Mouse (Mus musculus) lung, embryonic 14.5 days (tissue): ENCODE data around the gene Hist1h3f. TPM values are rescaled to one million over a fixed set of nuclear protein-coding genes. Genes with fewer than 3 reads are reported as not detected.
A peak's percentile ranks its signal among the peaks of the same experiment; 100 is the strongest.
"Not testable (repeated sequence)": the region's sequence is repeated elsewhere in the genome, so short reads cannot be mapped to it uniquely, and the experiment has no call there.

Experiments
- ATAC-seq: fragments of 200-750 bp; cut with Nextera tagmentation; 2 replicates; pipeline ENCODE4 v1.8.0; 2017; ENCODE audit warnings: mild to moderate bottlenecking, moderate TSS enrichment, moderate library complexity; ENCODE audit not compliant: insufficient read depth
- DNase-seq: peaks from one replicate; pipeline ENCODE4 v3.0.0-alpha.2; 2015
- H3K27ac ChIP-seq: fragments of 300-500 bp; sonication (generic); 2 replicates; pipeline ENCODE4 v1.5.1; 2014; ENCODE audit warnings: low read depth, mild to moderate bottlenecking, moderate library complexity
- H3K27me3 ChIP-seq: fragments of 300-500 bp; sonication (generic); 2 replicates; pipeline ENCODE4 v1.6.1; 2014; ENCODE audit warnings: low read length, control low read depth; ENCODE audit not compliant: insufficient read depth
- H3K36me3 ChIP-seq: fragments of 300-500 bp; sonication (generic); 2 replicates; pipeline ENCODE4 v1.6.1; 2014; ENCODE audit warnings: control low read depth; ENCODE audit not compliant: insufficient read depth
- H3K4me1 ChIP-seq: fragments of 300-500 bp; sonication (generic); 2 replicates; pipeline ENCODE4 v1.6.1; 2014; ENCODE audit warnings: antibody characterized with exemption, control low read depth; ENCODE audit not compliant: insufficient read depth
- H3K4me2 ChIP-seq: fragments of 300-500 bp; sonication (generic); 2 replicates; pipeline ENCODE4 v1.6.1; 2014; ENCODE audit warnings: mild to moderate bottlenecking
- H3K4me3 ChIP-seq: fragments of 300-500 bp; sonication (generic); 2 replicates; pipeline ENCODE4 v1.5.1; 2014; ENCODE audit warnings: low read depth, low read length
- H3K9ac ChIP-seq: fragments of 300-500 bp; sonication (generic); 2 replicates; pipeline ENCODE4 v1.6.1; 2014
- H3K9me3 ChIP-seq: fragments of 300-500 bp; sonication (generic); 2 replicates; pipeline ENCODE4 v1.6.1; 2016; ENCODE audit warnings: low read depth, low read length, control low read depth
- CTCF ChIP-seq: IDR thresholded peaks from 2 replicates; pipeline ENCODE4 v1.5.1; 2016; ENCODE audit warnings: antibody characterized with exemption, low read depth
- WGBS: fragments of 180-500 bp; shearing (Covaris S2); extraction: QIAGEN DNeasy Blood & Tissue Kit; methylation state at CpG from one replicate; pipeline ENCODE4 v1.1.7; 2014; 5-methylcytosine and 5-hydroxymethylcytosine counted together
- polyA plus RNA-seq: library from polyadenylated mRNA; unstranded; fragments of >200 nt; fragmentation: Nextera tagmentation; extraction: Ambion mirVana; gene quantifications from 2 replicates; pipeline ENCODE4 v1.2.1, GENCODE M21; 2014

Hist1h3f gene
- polyA plus RNA-seq, 1 experiment from 2014 or later = 2.6 TPM

GRCm38 (mm10) chr13:23534368-23535131 lies 9.3 kb upstream of the Hist1h3f start:
- no peaks in the 10 kb centered on the region for H3K27me3 ChIP-seq
- DNase-seq (peak; percentile 81), ATAC-seq (peak; percentile 2; the same call in 1 of the 2 replicates)
- H3K4me2 ChIP-seq = peak overlapping the region; percentile 63
- H3K27ac ChIP-seq = peak overlapping the region; percentile 99
- H3K4me1 ChIP-seq = peaks cover 13% of the 10 kb centered on the region; the same call in 1 of the 2 replicates
- no peaks in the 10 kb centered on the region for H3K36me3 ChIP-seq
- H3K9ac ChIP-seq = peak overlapping the region; percentile 75
- TF ChIP-seq CTCF = no peak
- under 1% methylated on average over 15 of the region's 15 CpGs for WGBS
- no peaks in the 10 kb centered on the region for H3K9me3 ChIP-seq
- peak overlapping the region; percentile 53 for H3K4me3 ChIP-seq

DNA sequence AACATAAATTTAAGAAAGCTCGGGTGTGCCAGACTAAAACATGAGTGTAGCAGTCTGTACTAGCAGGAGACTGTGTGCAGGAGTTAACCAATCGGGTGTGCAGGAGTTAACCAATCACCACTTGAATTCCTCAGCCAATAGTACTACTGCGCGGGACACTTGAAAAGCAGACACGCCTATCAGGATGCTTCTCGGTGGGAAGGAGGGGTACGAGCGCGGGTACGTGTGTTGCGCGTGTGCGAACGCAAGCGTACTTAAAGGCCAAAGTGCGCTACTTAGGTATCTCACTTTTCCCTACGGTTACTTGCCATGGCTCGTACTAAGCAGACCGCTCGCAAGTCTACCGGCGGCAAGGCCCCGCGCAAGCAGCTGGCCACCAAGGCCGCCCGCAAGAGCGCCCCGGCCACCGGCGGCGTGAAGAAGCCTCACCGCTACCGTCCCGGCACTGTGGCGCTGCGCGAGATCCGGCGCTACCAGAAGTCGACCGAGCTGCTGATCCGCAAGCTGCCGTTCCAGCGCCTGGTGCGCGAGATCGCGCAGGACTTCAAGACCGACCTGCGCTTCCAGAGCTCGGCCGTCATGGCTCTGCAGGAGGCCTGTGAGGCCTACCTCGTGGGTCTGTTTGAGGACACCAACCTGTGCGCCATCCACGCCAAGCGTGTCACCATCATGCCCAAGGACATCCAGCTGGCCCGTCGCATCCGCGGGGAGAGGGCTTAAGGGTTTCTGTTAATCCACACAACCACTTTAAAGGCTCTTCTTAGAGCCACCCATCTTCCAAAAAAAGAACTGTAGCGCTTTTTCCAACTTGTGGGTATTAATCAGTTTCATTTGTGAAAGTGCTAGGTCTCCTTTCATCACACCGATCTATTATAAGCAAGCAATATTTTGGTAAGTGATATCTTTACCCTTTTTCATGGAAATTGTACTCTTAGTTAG lies 8.4 kb upstream of the Hist1h3f start, which contains the start of gene Hist1h3g:
Gene Hist1h3g (plus strand): TSS at position 286 of the 939 bp plus-strand sequence.
- ATAC-seq (peak; percentile 90), DNase-seq (peak; percentile 97)
- not testable (repeated sequence) for H3K27me3 ChIP-seq, H3K9me3 ChIP-seq, H3K36me3 ChIP-seq
- H3K4me2 ChIP-seq = peak within 1 kb of the TSS; percentile 63
- WGBS = under 1% methylated on average over 48 of the region's 62 CpGs
- H3K4me3 ChIP-seq = peak within 1 kb of the TSS; percentile 53
- H3K9ac ChIP-seq = peak within 1 kb of the TSS; percentile 75
- peaks cover 13% of the 10 kb centered on the region; the same call in 1 of the 2 replicates for H3K4me1 ChIP-seq
- peak within 1 kb of the TSS; percentile 99 for H3K27ac ChIP-seq

DNA sequence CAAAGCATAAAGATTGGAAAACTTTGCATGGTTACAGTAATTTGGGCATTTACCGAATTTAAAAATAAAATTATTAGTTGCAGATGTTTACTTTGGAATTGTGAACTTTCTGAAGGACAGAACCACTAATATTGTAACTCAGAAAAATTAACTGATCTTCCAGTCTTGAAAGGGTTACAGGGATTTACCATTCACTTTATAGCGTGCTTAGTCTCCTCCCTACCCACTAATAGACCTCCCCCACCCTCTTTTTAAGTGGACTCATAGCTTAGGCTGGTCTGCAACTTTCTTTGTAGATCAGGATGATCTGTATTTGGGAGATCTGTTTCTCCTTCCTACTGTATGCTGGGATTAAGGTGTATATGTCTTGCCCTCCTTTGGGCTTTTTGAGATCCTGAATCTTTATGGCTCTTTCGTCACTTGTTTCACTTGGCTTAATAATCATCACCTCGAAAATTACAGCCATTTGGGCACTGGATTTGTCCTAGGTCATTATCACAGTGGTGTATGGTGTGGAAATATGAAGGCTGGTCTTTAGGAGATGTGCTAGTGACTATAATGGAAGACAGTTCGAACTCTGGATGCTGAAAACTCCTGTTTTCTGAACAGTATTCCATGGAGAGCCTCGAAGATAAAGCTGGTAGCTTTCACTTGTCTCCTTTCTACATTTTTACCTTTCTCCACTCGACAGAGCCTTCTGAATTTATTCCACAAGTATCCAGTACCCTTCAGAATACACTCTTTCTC lies 7.6 kb upstream of the Hist1h3f start:
- peak overlapping the region; percentile 75 for H3K9ac ChIP-seq
- H3K9me3 ChIP-seq = no peaks in the 10 kb centered on the region
- 11% methylated on average over 7 of the region's 7 CpGs for WGBS
- H3K27ac ChIP-seq = peak overlapping the region; percentile 99
- H3K36me3 ChIP-seq = no peaks in the 10 kb centered on the region
- ATAC-seq = no peak
- H3K4me2 ChIP-seq = peak overlapping the region; percentile 63
- no peaks in the 10 kb centered on the region for H3K27me3 ChIP-seq
- H3K4me3 ChIP-seq = peak overlapping the region; percentile 53
- peaks cover 13% of the 10 kb centered on the region; the same call in 1 of the 2 replicates for H3K4me1 ChIP-seq
- TF ChIP-seq CTCF = no peak
- peak; percentile 64 for DNase-seq

DNA sequence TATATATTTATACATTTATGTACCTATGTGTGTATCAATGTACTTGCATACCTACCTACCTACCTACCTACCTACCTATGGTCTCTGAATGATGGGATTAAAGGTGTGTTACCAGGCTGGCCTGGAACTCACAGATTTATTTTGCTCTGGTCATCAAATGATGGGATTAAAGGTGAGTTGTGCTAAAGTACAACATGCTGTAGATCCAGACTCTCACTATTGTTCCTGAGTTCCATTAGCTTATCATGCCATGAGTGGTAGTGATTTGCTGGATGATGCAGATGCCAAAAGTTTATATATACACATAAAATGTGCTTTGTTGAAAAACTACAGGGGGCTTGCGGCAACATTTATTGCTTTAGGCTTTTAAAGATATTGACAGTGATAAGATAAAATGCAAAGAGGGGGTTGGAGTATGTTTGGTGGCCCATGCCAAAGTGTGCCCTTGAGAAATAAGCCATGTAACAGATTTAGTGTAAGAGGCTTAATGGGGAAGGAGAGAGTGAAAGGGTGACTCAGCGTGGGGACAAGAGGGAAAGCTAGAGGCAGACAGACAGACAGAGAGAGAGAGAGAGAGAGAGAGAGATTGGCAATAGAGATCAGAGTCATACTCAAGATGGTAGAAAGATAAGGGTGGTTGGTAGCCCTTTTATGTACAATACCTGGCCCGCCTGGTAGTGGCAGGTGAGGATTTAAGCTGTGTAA lies 6.7 kb upstream of the Hist1h3f start:
- Histone ChIP-seq H3K9me3 (no peaks in the 10 kb centered on the region), H3K27ac (peak overlapping the region; percentile 99; the same call in 1 of the 2 replicates), H3K9ac (peak overlapping the region; percentile 75), H3K27me3 (no peaks in the 10 kb centered on the region), H3K4me1 (peaks cover 13% of the 10 kb centered on the region; the same call in 1 of the 2 replicates), H3K4me2 (peak overlapping the region; percentile 63), H3K4me3 (peak overlapping the region; percentile 53), H3K36me3 (no peaks in the 10 kb centered on the region)
- 59% methylated on average over 3 of the region's 3 CpGs for WGBS
- no peak for ATAC-seq
- no peak for DNase-seq
- TF ChIP-seq CTCF = no peak

DNA sequence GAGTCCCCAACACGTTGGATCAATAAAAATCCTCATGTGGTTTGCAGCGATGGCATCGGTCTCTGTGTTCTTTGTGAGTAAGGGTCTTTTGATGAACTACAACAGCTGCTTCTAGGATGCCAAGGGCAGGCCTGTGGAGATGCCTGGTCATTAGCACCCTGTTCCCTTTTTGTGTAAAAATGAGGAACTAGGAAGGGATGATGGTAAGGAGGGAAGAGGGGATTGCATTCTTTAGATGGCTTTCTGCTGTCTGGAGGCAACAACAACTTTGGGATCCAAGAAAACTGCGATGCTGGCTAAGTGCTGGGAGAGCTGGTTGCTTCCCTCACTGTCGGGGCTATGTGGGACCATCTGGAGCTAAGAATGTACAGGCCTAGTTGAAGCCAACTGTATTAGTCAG lies 5.6 kb upstream of the Hist1h3f start:
- H3K4me1 ChIP-seq = 0 out of 2 replicates have a peak, but pooled peaks cover 3% of the 10 kb centered on the region
- no peak for TF ChIP-seq CTCF
- H3K27me3 ChIP-seq = no peaks in the 10 kb centered on the region
- no peak overlapping the region for H3K9ac ChIP-seq
- H3K4me2 ChIP-seq = no peak overlapping the region
- H3K9me3 ChIP-seq = no peaks in the 10 kb centered on the region
- H3K36me3 ChIP-seq = no peaks in the 10 kb centered on the region
- no peak overlapping the region for H3K27ac ChIP-seq
- no peak overlapping the region for H3K4me3 ChIP-seq
- 76% methylated on average over 5 of the region's 5 CpGs for WGBS
- no peak for ATAC-seq
- no peak for DNase-seq

GRCm38 (mm10) chr13:23539821-23540220 lies 4.0 kb upstream of the Hist1h3f start:
- ATAC-seq, H3K9ac ChIP-seq, DNase-seq, H3K4me1 ChIP-seq, H3K4me2 ChIP-seq, H3K36me3 ChIP-seq, H3K4me3 ChIP-seq, H3K27me3 ChIP-seq, H3K9me3 ChIP-seq, H3K27ac ChIP-seq: not testable (repeated sequence)
- WGBS = 71% methylated on average over 1 of the region's 1 CpGs
